Mouse (Mus musculus) cerebellum, postnatal 10 days (tissue): Measurements from ENCODE around the gene Cnnm2.

Source experiments
- DNase-seq, 2 experiments: peaks; one replicate each; pipeline ENCODE4 v3.0.0; 2021; ENCODE audit warnings: mixed read lengths in 2 of 2

Cnnm2 gene

GRCm38 (mm10) chr19:46848381-46849268, 87.2 kb downstream of the Cnnm2 start:
- no peak for DNase-seq

GRCm38 (mm10) chr19:46849443-46849997, 88.1 kb downstream of the Cnnm2 start:
- DNase-seq, result no peak

GRCm38 (mm10) chr19:46856232-46856631, 94.8 kb downstream of the Cnnm2 start:
- DNase-seq, result no peak

- DNase-seq, result no peak
Observed at GRCm38 (mm10) chr19:46856780-46857179, 95.4 kb downstream of the Cnnm2 start.

GRCm38 (mm10) chr19:46857277-46857989, 96.0 kb downstream of the Cnnm2 start:
- DNase-seq, result peak in 1 of 2 experiments; percentile 40

GRCm38 (mm10) chr19:46858200-46858599, 96.8 kb downstream of the Cnnm2 start:
- no peak for DNase-seq

GRCm38 (mm10) chr19:46862556-46862955, 101.2 kb downstream of the Cnnm2 start:
- DNase-seq, result no peak

GRCm38 (mm10) chr19:46863236-46863927, 102.0 kb downstream of the Cnnm2 start:
- DNase-seq, result peak; percentile 88

GRCm38 (mm10) chr19:46864079-46864478, 102.7 kb downstream of the Cnnm2 start:
- DNase-seq, result no peak

GRCm38 (mm10) chr19:46864731-46865331, 103.4 kb downstream of the Cnnm2 start:
- no peak for DNase-seq

GRCm38 (mm10) chr19:46865381-46865780, 104.0 kb downstream of the Cnnm2 start:
- no peak for DNase-seq

GRCm38 (mm10) chr19:46869049-46869448, 107.7 kb downstream of the Cnnm2 start:
- no peak for DNase-seq

GRCm38 (mm10) chr19:46869526-46869925, 108.1 kb downstream of the Cnnm2 start:
- peak; percentile 89 to 91 for DNase-seq

- no peak for DNase-seq
Observed at GRCm38 (mm10) chr19:46871096-46871495, 109.7 kb downstream of the Cnnm2 start.

GRCm38 (mm10) chr19:46871651-46872050, 110.3 kb downstream of the Cnnm2 start:
- DNase-seq, result no peak

GRCm38 (mm10) chr19:46873924-46874323, 112.5 kb downstream of the Cnnm2 start:
- no peak for DNase-seq

- DNase-seq, result peak; percentile 90 to 93
Observed at GRCm38 (mm10) chr19:46875790-46876189, 114.4 kb downstream of the Cnnm2 start.

- no peak for DNase-seq
Observed at GRCm38 (mm10) chr19:46877886-46878285, 116.5 kb downstream of the Cnnm2 start.

- peak; percentile 91 to 92 for DNase-seq
Observed at GRCm38 (mm10) chr19:46878346-46878745, 117.0 kb downstream of the Cnnm2 start.

- no peak for DNase-seq
Observed at GRCm38 (mm10) chr19:46879876-46880275, 118.5 kb downstream of the Cnnm2 start.

- no peak for DNase-seq
Observed at GRCm38 (mm10) chr19:46885365-46885764, 124.0 kb downstream of the Cnnm2 start.

- no peak for DNase-seq
Observed at GRCm38 (mm10) chr19:46886826-46887225, 125.4 kb downstream of the Cnnm2 start.
